Mouse (Mus musculus) cerebellum, postnatal 10 days (tissue): ENCODE measurements around the gene Ctr9.

ENCODE experiments used
- DNase-seq, 2 experiments: peaks; one replicate each; pipeline ENCODE4 v3.0.0; 2021; ENCODE audit warnings: mixed read lengths in 2 of 2

Gene Ctr9

GRCm38 (mm10) chr7:111048920-111049319 lies 20.2 kb downstream of the Ctr9 start:
- DNase-seq = no peak

GRCm38 (mm10) chr7:111049652-111050421 lies 21.1 kb downstream of the Ctr9 start:
- DNase-seq = peak; percentile 75

- DNase-seq = no peak
Measured at GRCm38 (mm10) chr7:111055221-111055620, 26.5 kb downstream of the Ctr9 start.

- no peak for DNase-seq
Measured at GRCm38 (mm10) chr7:111055984-111056657, 27.4 kb downstream of the Ctr9 start.

- no peak for DNase-seq
Measured at GRCm38 (mm10) chr7:111059527-111059926, 30.8 kb downstream of the Ctr9 start.

- no peak for DNase-seq
Measured at GRCm38 (mm10) chr7:111062971-111063370, 34.2 kb downstream of the Ctr9 start.

- DNase-seq = no peak
Measured at GRCm38 (mm10) chr7:111068181-111068580, 39.4 kb downstream of the Ctr9 start.

- DNase-seq = no peak
Measured at GRCm38 (mm10) chr7:111069439-111070166, 40.9 kb downstream of the Ctr9 start.

- DNase-seq = peak in 1 of 2 experiments; percentile 28
Measured at GRCm38 (mm10) chr7:111070167-111070496, 41.4 kb downstream of the Ctr9 start.

- DNase-seq = no peak
Measured at GRCm38 (mm10) chr7:111072410-111072809, 43.7 kb downstream of the Ctr9 start.

- DNase-seq = no peak
Measured at GRCm38 (mm10) chr7:111075288-111075687, 46.5 kb downstream of the Ctr9 start.

- no peak for DNase-seq
Measured at GRCm38 (mm10) chr7:111078271-111078670, 49.5 kb downstream of the Ctr9 start.

GRCm38 (mm10) chr7:111080026-111080425 lies 51.3 kb downstream of the Ctr9 start:
- no peak for DNase-seq

- no peak for DNase-seq
Measured at GRCm38 (mm10) chr7:111080876-111081275, 52.1 kb downstream of the Ctr9 start.

- peak; percentile 92 to 93 for DNase-seq
Measured at GRCm38 (mm10) chr7:111082043-111082821, 53.5 kb downstream of the Ctr9 start.

GRCm38 (mm10) chr7:111082822-111083732 lies 54.3 kb downstream of the Ctr9 start, which contains the start of gene Eif4g2:
TSS of gene Eif4g2 (minus strand) at chr7:111083030.
- peak; percentile 98 to 99 for DNase-seq

GRCm38 (mm10) chr7:111083733-111084120 lies 55.0 kb downstream of the Ctr9 start:
- no peak for DNase-seq

- DNase-seq = peak in 1 of 2 experiments; percentile 27
Measured at GRCm38 (mm10) chr7:111084443-111084842, 55.7 kb downstream of the Ctr9 start.

- no peak for DNase-seq
Measured at GRCm38 (mm10) chr7:111085153-111085552, 56.4 kb downstream of the Ctr9 start.

- DNase-seq = no peak
Measured at GRCm38 (mm10) chr7:111095169-111095568, 66.4 kb downstream of the Ctr9 start.

GRCm38 (mm10) chr7:111098196-111098595 lies 69.4 kb downstream of the Ctr9 start:
- DNase-seq = no peak
